8 mouse cellular contexts compared by ENCODE assay signal in genomic region chr6:40435151-40436046, GRCm38 (mm10). TPM values are rescaled to one million over a fixed set of nuclear protein-coding genes. Genes with fewer than 3 reads are reported as not detected.
DNase-seq lines count a peak whose midpoint lies in the region; ATAC-seq and TF ChIP-seq lines count a peak whose summit lies in the region.

No protein-coding gene starts in this region.

- intact Hi-C loops in left cerebral cortex, adult 2 months (cut with DNase I): no loop called here

- H3K4me3 ChIP-seq in forebrain, embryonic 16.5 days (replicated peaks; ENCODE audit: low read length): peak overlapping the region; percentile 91
- peak overlapping the region; percentile 81 for H3K4me3 ChIP-seq in hindbrain, embryonic 14.5 days (replicated peaks; ENCODE audit: low read length)
- peak overlapping the region; percentile 95 for H3K4me3 ChIP-seq in left cerebral cortex, adult 2 months

- H3K4me1 ChIP-seq in forebrain, embryonic 16.5 days (replicated peaks; ENCODE audit: control insufficient read depth, insufficient read depth, low read length): peaks cover 61% of the 10 kb centered on the region
- H3K4me1 ChIP-seq in hindbrain, embryonic 14.5 days (replicated peaks; ENCODE audit: control insufficient read depth, insufficient read depth, low read length): peaks cover 18% of the 10 kb centered on the region

- peak overlapping the region; percentile 97 for H3K27ac ChIP-seq in forebrain, embryonic 16.5 days (ENCODE audit: low read length)
- peak overlapping the region; percentile 82 for H3K27ac ChIP-seq in hindbrain, embryonic 14.5 days
- peak overlapping the region; percentile 89 for H3K27ac ChIP-seq in left cerebral cortex, adult 2 months

- H3K9me3 ChIP-seq in forebrain, embryonic 16.5 days (ENCODE audit: control insufficient read depth, low read length): no peaks in the 10 kb centered on the region
- no peaks in the 10 kb centered on the region for H3K9me3 ChIP-seq in hindbrain, embryonic 14.5 days (ENCODE audit: control insufficient read depth, low read length)

- H3K4me2 ChIP-seq in forebrain, embryonic 16.5 days (ENCODE audit: low read length): peak overlapping the region; percentile 83
- peak overlapping the region; percentile 66 for H3K4me2 ChIP-seq in hindbrain, embryonic 14.5 days (replicated peaks)

- peak; percentile 18; the same call in 1 of the 2 replicates for ATAC-seq in cerebellum, adult (ENCODE audit: insufficient number of reproducible peaks, low FRiP score, low TSS enrichment)
- ATAC-seq in forebrain, embryonic 16.5 days: peak; percentile 60
- ATAC-seq in hindbrain, embryonic 14.5 days (ENCODE audit: low FRiP score): peak; percentile 75

- under 1% methylated on average over 60 of the region's 72 CpGs for WGBS in forebrain, embryonic 16.5 days
- under 1% methylated on average over 62 of the region's 72 CpGs for WGBS in hindbrain, embryonic 14.5 days

- peak overlapping the region; percentile 98 for H3K9ac ChIP-seq in forebrain, embryonic 16.5 days (replicated peaks; ENCODE audit: low read depth, low read length)
- peak overlapping the region; percentile 87 for H3K9ac ChIP-seq in hindbrain, embryonic 14.5 days

- no peak; the same call in 1 of the 2 replicates for TF ChIP-seq CTCF in left cerebral cortex, adult 2 months (IDR thresholded peaks at IDR 0.05)

- no peaks in the 10 kb centered on the region for H3K36me3 ChIP-seq in forebrain, embryonic 16.5 days (ENCODE audit: control insufficient read depth, insufficient read depth)
- H3K36me3 ChIP-seq in hindbrain, embryonic 14.5 days (replicated peaks; ENCODE audit: control insufficient read depth, insufficient read depth): no peaks in the 10 kb centered on the region

- peak; percentile 67 for DNase-seq in Muller cell, postnatal 12 days (ENCODE audit: inconsistent ontology term)
- peak; percentile 59 for DNase-seq in hindbrain, embryonic 14.5 days (ENCODE audit: low spot score)
- DNase-seq in left cerebral cortex, adult 2 months (ENCODE audit: extremely low spot score in 1 of 2, low spot score in 2 of 2): peak; percentile 73 to 76
- DNase-seq in lung, postnatal 4 days: peak; percentile 38 to 41
- peak; percentile 86 to 88 for DNase-seq in right cerebral cortex, postnatal 10 days (ENCODE audit: low spot score in 2 of 2)
- no peak for DNase-seq in adipocyte (ENCODE audit: low spot score)

- no peaks in the 10 kb centered on the region for H3K27me3 ChIP-seq in forebrain, embryonic 16.5 days (replicated peaks; ENCODE audit: control insufficient read depth, insufficient read depth, low read length)
- no peaks in the 10 kb centered on the region for H3K27me3 ChIP-seq in hindbrain, embryonic 14.5 days (ENCODE audit: control insufficient read depth, insufficient read depth, low read length)

RNA-seq across cellular contexts. Expression of gene E330009J07Rik, which starts 0.5 kb away (rescaled TPM):
- 43.2 and 50.4 TPM in 2 replicates for polyA plus RNA-seq in forebrain, embryonic 16.5 days (2015; fragmentation: Nextera tagmentation; extraction: Ambion mirVana)
- polyA plus RNA-seq in hindbrain, embryonic 14.5 days (2014; fragmentation: Nextera tagmentation; extraction: Ambion mirVana): 19.9 and 23.2 TPM in 2 replicates
- total RNA-seq in left cerebral cortex, adult 2 months (2021): 10 to 100 TPM; 57.2 to 65.2 TPM

RNA-seq across cellular contexts. Expression of gene Wee2, which starts 3.5 kb away (rescaled TPM):
- 0.10 and 0.55 TPM in 2 replicates for polyA plus RNA-seq in forebrain, embryonic 16.5 days (2015; fragmentation: Nextera tagmentation; extraction: Ambion mirVana)
- 0.13 and 0.17 TPM in 2 replicates for polyA plus RNA-seq in hindbrain, embryonic 14.5 days (2014; fragmentation: Nextera tagmentation; extraction: Ambion mirVana)
- total RNA-seq in left cerebral cortex, adult 2 months (2021): under 1 TPM in 1 of 2 experiments, not detected in 1; 0.41 TPM

RNA-seq across cellular contexts. Expression of gene Ssbp1, which starts 35.8 kb away (rescaled TPM):
- 129 and 134 TPM in 2 replicates for polyA plus RNA-seq in forebrain, embryonic 16.5 days (2015; fragmentation: Nextera tagmentation; extraction: Ambion mirVana)
- polyA plus RNA-seq in hindbrain, embryonic 14.5 days (2014; fragmentation: Nextera tagmentation; extraction: Ambion mirVana): 78.7 and 85.7 TPM in 2 replicates
- total RNA-seq in left cerebral cortex, adult 2 months (2021): 10 to 100 TPM; 30.2 to 30.9 TPM

RNA-seq across cellular contexts. Expression of gene Tas2r137, which starts 55.6 kb away (rescaled TPM):
- polyA plus RNA-seq in forebrain, embryonic 16.5 days (2015; fragmentation: Nextera tagmentation; extraction: Ambion mirVana): not detected in 2 replicates
- 0.24 and 0.33 TPM in 2 replicates for polyA plus RNA-seq in hindbrain, embryonic 14.5 days (2014; fragmentation: Nextera tagmentation; extraction: Ambion mirVana)
- under 1 TPM; 0.32 to 0.33 TPM for total RNA-seq in left cerebral cortex, adult 2 months (2021)

RNA-seq across cellular contexts. Expression of gene Tas2r108, which starts 57.9 kb away (rescaled TPM):
- polyA plus RNA-seq in forebrain, embryonic 16.5 days (2015; fragmentation: Nextera tagmentation; extraction: Ambion mirVana): not detected in 2 replicates
- not detected in 2 replicates for polyA plus RNA-seq in hindbrain, embryonic 14.5 days (2014; fragmentation: Nextera tagmentation; extraction: Ambion mirVana)
- total RNA-seq in left cerebral cortex, adult 2 months (2021): not detected

Comparison
In these comparisons a context has a peak if more than half of its experiments do, and no peak if none do; other contexts are left out.
1. ATAC-seq: peak in every context shown above with its lines; median percentile 75 in hindbrain, embryonic 14.5 days; 60 in forebrain, embryonic 16.5 days; 18 in cerebellum, adult.